Mouse (Mus musculus): Measurements from ENCODE around the gene Ephb2. TPM values are rescaled to one million over a fixed set of nuclear protein-coding genes. Genes with fewer than 3 reads are reported as not detected.

Ephb2 gene
- total and polyA plus RNA-seq, 3 experiments = 0.08 TPM; not detected in 2

- Histone ChIP-seq H3K9ac (ENCODE audit: insufficient read depth, low read depth) (no peak overlapping the region), H3K9me3 (replicated peaks; ENCODE audit: low read length) (no peaks in the 10 kb centered on the region), H3K79me2 (replicated peaks; ENCODE audit: control insufficient read depth, extremely low read depth, insufficient read depth, poor library complexity, severe bottlenecking) (no peaks in the 10 kb centered on the region), H3K27me3 (replicated peaks) (peaks cover 3% of the 10 kb centered on the region), H3K36me3 (replicated peaks in 1 of 2; ENCODE audit: control insufficient read depth in 1 of 2, insufficient read depth in 1 of 2, low read length in 1 of 2) (no peaks in the 10 kb centered on the region), H3K27ac (ENCODE audit: insufficient read depth, low read depth) (no peak overlapping the region), H3K4me2 (ENCODE audit: insufficient read depth, low read depth, poor library complexity, severe bottlenecking) (no peak overlapping the region), H3K4me3 (replicated peaks in 1 of 3; ENCODE audit: low read depth in 2 of 3, low read length in 2 of 3, poor library complexity in 1 of 3) (no peak overlapping the region), H3K4me1 (ENCODE audit: control insufficient read depth in 1 of 2, insufficient read depth in 2 of 2) (peaks cover 0 to 16% of the 10 kb centered on the region in 2 experiments; a peak in 2 of 4 replicates)
- dilution Hi-C loops (cut with MboI; ENCODE audit: extremely low pct_ligation_motif_present, extremely low pct_unique_long_range_greater_than_20kb, low sequenced_read_pairs) = no loop called here
- in situ Hi-C loops (cut with MboI; ENCODE audit: low pct_ligation_motif_present, low pct_unique_long_range_greater_than_20kb, low sequenced_read_pairs) = no loop called here
- DNase-seq (ENCODE audit: extremely low read depth) = no peak
- TF ChIP-seq KAT2A (IDR thresholded peaks at IDR 0.05; ENCODE audit: insufficient replicate concordance, low read length) = no peak
- TF ChIP-seq RCOR1 (conservative IDR thresholded peaks at IDR 0.05; ENCODE audit: low read depth, low read length) = no peak
- TF ChIP-seq MAX (IDR thresholded peaks at IDR 0.05; ENCODE audit: low read length) = no peak
- no peak for TF ChIP-seq JUN (IDR thresholded peaks at IDR 0.05; ENCODE audit: insufficient read depth, low read depth, low read length)
- TF ChIP-seq IRF4 (IDR thresholded peaks at IDR 0.05; ENCODE audit: low read depth, low read length) = no peak
- TF ChIP-seq CHD2 (IDR thresholded peaks at IDR 0.05; ENCODE audit: low read length) = no peak
- no peak for TF ChIP-seq MEF2A (IDR thresholded peaks at IDR 0.05; ENCODE audit: borderline replicate concordance, low read depth, low read length)
- TF ChIP-seq NELFE (IDR thresholded peaks at IDR 0.05; ENCODE audit: low read depth, low read length) = no peak
- no peak for TF ChIP-seq NRF1 (IDR thresholded peaks at IDR 0.05; ENCODE audit: low read depth, low read length)
- no peak for TF ChIP-seq ZNF384 (IDR thresholded peaks at IDR 0.05; ENCODE audit: low read depth, low read length)
Observed at GRCm38 (mm10) chr4:136808478-136808877, 27.3 kb downstream of the Ephb2 start.

GRCm38 (mm10) chr4:136807448-136808009 is 28.3 kb downstream of the Ephb2 start:
- Histone ChIP-seq H3K4me1 (ENCODE audit: control insufficient read depth in 1 of 2, insufficient read depth in 2 of 2) (peaks cover 3 to 26% of the 10 kb centered on the region in 2 experiments; a peak in 2 of 4 replicates), H3K9ac (ENCODE audit: insufficient read depth, low read depth) (no peak overlapping the region), H3K4me3 (replicated peaks in 1 of 3; ENCODE audit: low read depth in 2 of 3, low read length in 2 of 3, poor library complexity in 1 of 3) (no peak overlapping the region), H3K79me2 (replicated peaks; ENCODE audit: control insufficient read depth, extremely low read depth, insufficient read depth, poor library complexity, severe bottlenecking) (no peaks in the 10 kb centered on the region), H3K9me3 (replicated peaks; ENCODE audit: low read length) (no peaks in the 10 kb centered on the region), H3K27ac (ENCODE audit: insufficient read depth, low read depth) (no peak overlapping the region), H3K27me3 (replicated peaks) (no peaks in the 10 kb centered on the region), H3K36me3 (replicated peaks in 1 of 2; ENCODE audit: control insufficient read depth in 1 of 2, insufficient read depth in 1 of 2, low read length in 1 of 2) (no peaks in the 10 kb centered on the region), H3K4me2 (ENCODE audit: insufficient read depth, low read depth, poor library complexity, severe bottlenecking) (no peak overlapping the region)
- in situ Hi-C loops (cut with MboI; ENCODE audit: low pct_ligation_motif_present, low pct_unique_long_range_greater_than_20kb, low sequenced_read_pairs) (no loop called here), dilution Hi-C loops (cut with MboI; ENCODE audit: extremely low pct_ligation_motif_present, extremely low pct_unique_long_range_greater_than_20kb, low sequenced_read_pairs) (no loop called here)
- no peak for DNase-seq (ENCODE audit: extremely low read depth)
- TF ChIP-seq MXI1 (IDR thresholded peaks at IDR 0.05; ENCODE audit: low read depth, low read length) (no peak), POLR2A (IDR thresholded peaks at IDR 0.05; ENCODE audit: low read depth, low read length) (no peak), EP300 (IDR thresholded peaks at IDR 0.05; ENCODE audit: low read length) (no peak), POLR2AphosphoS2 (IDR thresholded peaks at IDR 0.05; ENCODE audit: low read depth, low read length) (no peak), GABPA (IDR thresholded peaks at IDR 0.05; ENCODE audit: insufficient replicate concordance, low read depth, low read length) (no peak), MAX (IDR thresholded peaks at IDR 0.05; ENCODE audit: low read length) (no peak), CHD1 (IDR thresholded peaks at IDR 0.05; ENCODE audit: low read depth, low read length) (no peak), ZKSCAN1 (IDR thresholded peaks at IDR 0.05; ENCODE audit: borderline replicate concordance, low read depth, low read length) (no peak), PAX5 (IDR thresholded peaks at IDR 0.05; ENCODE audit: low read length) (no peak), UBTF (IDR thresholded peaks at IDR 0.05; ENCODE audit: low read depth, low read length) (no peak), ELF1 (IDR thresholded peaks at IDR 0.05; ENCODE audit: low read depth, low read length) (no peak), MYC (IDR thresholded peaks at IDR 0.05; ENCODE audit: low read depth, low read length) (no peak), RCOR1 (conservative IDR thresholded peaks at IDR 0.05; ENCODE audit: low read depth, low read length) (no peak), SMC3 (IDR thresholded peaks at IDR 0.05; ENCODE audit: low read depth, low read length) (no peak)
